In genomic region chr17:34068864-34069263, GRCm38 (mm10) we compare ENCODE assay signal across 14 mouse cellular contexts.
"Had no signal": no experiment of that assay in that cellular context is flagged by ENCODE, and none has a peak within 500 bp of the region (broad histone marks: within the 10 kb centered on the region; RNA-seq: fewer than 3 reads in every experiment).

No protein-coding gene starts in this region.

- H3K4me3 ChIP-seq: kidney, embryonic 15.5 days; limb, embryonic 15.5 days; liver, embryonic 12.5 days; midbrain, embryonic 12.5 days; neural tube, embryonic 15.5 days had no signal

- DNase-seq: kidney, adult 2 months; kidney, postnatal 25 days; layer of hippocampus, postnatal 36 days; lung, embryonic 14.5 days; lung, postnatal 10 days; lung, postnatal 4 days; thymus, adult 2 months; thymus, postnatal 25 days had no signal

- ATAC-seq: liver, embryonic 12.5 days; midbrain, embryonic 16.5 days had no signal

- H3K4me1 ChIP-seq: kidney, embryonic 15.5 days; limb, embryonic 15.5 days; liver, embryonic 12.5 days; midbrain, embryonic 12.5 days; neural tube, embryonic 15.5 days had no signal

- H3K27me3 ChIP-seq: kidney, embryonic 15.5 days; limb, embryonic 15.5 days; midbrain, embryonic 12.5 days; neural tube, embryonic 15.5 days had no signal

- H3K4me2 ChIP-seq: kidney, embryonic 15.5 days; limb, embryonic 15.5 days; liver, embryonic 12.5 days; lung, embryonic 14.5 days; midbrain, embryonic 12.5 days; neural tube, embryonic 15.5 days had no signal

- H3K9me3 ChIP-seq: kidney, embryonic 15.5 days; limb, embryonic 15.5 days; liver, embryonic 12.5 days; midbrain, embryonic 12.5 days; neural tube, embryonic 15.5 days had no signal

- H3K9ac ChIP-seq: kidney, embryonic 15.5 days; limb, embryonic 15.5 days; liver, embryonic 12.5 days; lung, embryonic 14.5 days; midbrain, embryonic 12.5 days; neural tube, embryonic 15.5 days had no signal

- H3K36me3 ChIP-seq: kidney, embryonic 15.5 days; liver, embryonic 12.5 days; neural tube, embryonic 15.5 days had no signal

- H3K27ac ChIP-seq: kidney, embryonic 15.5 days; limb, embryonic 15.5 days; liver, embryonic 12.5 days; midbrain, embryonic 12.5 days; neural tube, embryonic 15.5 days had no signal
